Mouse (Mus musculus): Measurements from ENCODE around the gene Arpp19. TPM values are rescaled to one million over a fixed set of nuclear protein-coding genes. Genes with fewer than 3 reads are reported as not detected.

The Arpp19 gene
- 302 and 316 TPM in 2 replicates for polyA plus RNA-seq (2014; fragmentation: Nextera tagmentation; extraction: Ambion mirVana)

- under 1% methylated on average over 70 of the region's 73 CpGs for WGBS
- no peaks in the 10 kb centered on the region for H3K27me3 ChIP-seq (ENCODE audit: control insufficient read depth, insufficient read depth, low read length)
- H3K27ac ChIP-seq (ENCODE audit: low read depth, low read length): peak within 1 kb of the TSS; percentile 69
- H3K9ac ChIP-seq (ENCODE audit: low read length): peak within 1 kb of the TSS; percentile 88
- peak within 1 kb of the TSS; percentile 56 for H3K4me2 ChIP-seq (ENCODE audit: low read depth)
- H3K36me3 ChIP-seq (ENCODE audit: control insufficient read depth, insufficient read depth, low read length): no peaks in the 10 kb centered on the region
- peak within 1 kb of the TSS; percentile 84 for H3K4me3 ChIP-seq (ENCODE audit: low read depth, low read length)
- no peaks in the 10 kb centered on the region for H3K9me3 ChIP-seq (ENCODE audit: control insufficient read depth, low read length)
- peaks cover 7% of the 10 kb centered on the region; the same call in 1 of the 2 replicates for H3K4me1 ChIP-seq (ENCODE audit: control insufficient read depth, insufficient read depth, low read length)
- peak; percentile 90 for DNase-seq (ENCODE audit: low spot score)
- ATAC-seq (ENCODE audit: insufficient read depth, low FRiP score, low TSS enrichment): peak; percentile 96
These were observed at the start of gene Arpp19 for GRCm38 (mm10) chr9:75037451-75038356. Gene Arpp19 (plus strand): TSS chr9:75037614.

DNA sequence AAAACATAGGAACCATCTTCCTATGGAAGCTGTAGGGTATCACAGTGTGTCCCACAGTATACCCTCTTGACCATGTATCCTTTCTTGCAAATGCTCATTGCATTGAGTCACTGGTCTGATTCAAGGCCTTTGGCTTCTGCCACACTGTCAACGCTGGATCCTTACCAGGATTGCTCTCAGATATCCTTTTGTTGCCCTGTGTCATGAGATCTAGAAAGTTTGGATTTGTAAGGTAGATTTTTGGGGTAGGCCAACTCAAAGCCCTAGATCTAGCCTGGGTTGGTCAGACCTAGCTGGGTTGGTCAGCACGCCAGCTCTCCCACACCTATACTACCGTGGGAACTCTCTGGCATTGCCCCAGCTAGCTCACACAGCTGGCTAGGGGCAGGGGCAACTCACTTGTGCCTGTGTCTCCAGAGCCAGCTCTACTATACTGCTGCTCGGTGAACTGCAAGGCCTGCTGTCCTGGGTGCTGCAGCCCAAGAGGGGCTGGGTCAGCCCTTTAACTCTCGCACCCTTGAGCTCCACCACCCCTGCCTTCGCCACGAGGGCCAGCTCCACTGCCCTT, 48.4 kb upstream of the Arpp19 start:
- ATAC-seq (ENCODE audit: insufficient read depth, low FRiP score, low TSS enrichment) (no peak), DNase-seq (ENCODE audit: low spot score) (no peak)
- Histone ChIP-seq H3K9ac (ENCODE audit: low read length) (no peak overlapping the region), H3K4me3 (ENCODE audit: low read depth, low read length) (no peak overlapping the region), H3K27me3 (ENCODE audit: control insufficient read depth, insufficient read depth, low read length) (no peaks in the 10 kb centered on the region), H3K36me3 (ENCODE audit: control insufficient read depth, insufficient read depth, low read length) (no peaks in the 10 kb centered on the region), H3K4me2 (ENCODE audit: low read depth) (no peak overlapping the region), H3K9me3 (ENCODE audit: control insufficient read depth, low read length) (no peaks in the 10 kb centered on the region), H3K4me1 (ENCODE audit: control insufficient read depth, insufficient read depth, low read length) (no peaks in the 10 kb centered on the region), H3K27ac (ENCODE audit: low read depth, low read length) (no peak overlapping the region)
- WGBS: 91% methylated on average over 7 of the region's 7 CpGs

DNA sequence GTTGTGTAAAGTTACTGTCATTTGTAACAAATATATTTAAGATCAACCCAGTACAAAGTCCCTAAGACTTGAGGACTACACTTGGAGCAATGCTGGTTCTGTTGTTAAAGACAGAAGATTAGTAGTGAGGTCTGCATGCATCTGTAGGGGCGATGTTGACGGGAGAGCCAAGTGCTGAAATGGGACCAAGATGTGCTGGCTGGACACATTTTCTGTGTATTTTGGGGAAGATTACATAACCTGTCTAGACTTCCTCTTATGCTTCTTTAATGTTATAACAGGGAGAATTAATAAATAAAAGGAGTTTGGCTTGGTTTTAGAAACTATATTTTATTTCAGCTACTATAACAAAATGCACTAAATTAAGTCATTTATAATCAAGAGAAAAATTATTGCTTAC, 47.4 kb upstream of the Arpp19 start:
- DNase-seq (ENCODE audit: low spot score): no peak
- WGBS: 86% methylated on average over 2 of the region's 2 CpGs
- no peaks in the 10 kb centered on the region for H3K36me3 ChIP-seq (ENCODE audit: control insufficient read depth, insufficient read depth, low read length)
- no peaks in the 10 kb centered on the region for H3K4me1 ChIP-seq (ENCODE audit: control insufficient read depth, insufficient read depth, low read length)
- no peak overlapping the region for H3K4me2 ChIP-seq (ENCODE audit: low read depth)
- no peak overlapping the region for H3K4me3 ChIP-seq (ENCODE audit: low read depth, low read length)
- H3K9ac ChIP-seq (ENCODE audit: low read length): no peak overlapping the region
- no peaks in the 10 kb centered on the region for H3K27me3 ChIP-seq (ENCODE audit: control insufficient read depth, insufficient read depth, low read length)
- H3K27ac ChIP-seq (ENCODE audit: low read depth, low read length): no peak overlapping the region
- ATAC-seq (ENCODE audit: insufficient read depth, low FRiP score, low TSS enrichment): no peak
- H3K9me3 ChIP-seq (ENCODE audit: control insufficient read depth, low read length): no peaks in the 10 kb centered on the region

DNA sequence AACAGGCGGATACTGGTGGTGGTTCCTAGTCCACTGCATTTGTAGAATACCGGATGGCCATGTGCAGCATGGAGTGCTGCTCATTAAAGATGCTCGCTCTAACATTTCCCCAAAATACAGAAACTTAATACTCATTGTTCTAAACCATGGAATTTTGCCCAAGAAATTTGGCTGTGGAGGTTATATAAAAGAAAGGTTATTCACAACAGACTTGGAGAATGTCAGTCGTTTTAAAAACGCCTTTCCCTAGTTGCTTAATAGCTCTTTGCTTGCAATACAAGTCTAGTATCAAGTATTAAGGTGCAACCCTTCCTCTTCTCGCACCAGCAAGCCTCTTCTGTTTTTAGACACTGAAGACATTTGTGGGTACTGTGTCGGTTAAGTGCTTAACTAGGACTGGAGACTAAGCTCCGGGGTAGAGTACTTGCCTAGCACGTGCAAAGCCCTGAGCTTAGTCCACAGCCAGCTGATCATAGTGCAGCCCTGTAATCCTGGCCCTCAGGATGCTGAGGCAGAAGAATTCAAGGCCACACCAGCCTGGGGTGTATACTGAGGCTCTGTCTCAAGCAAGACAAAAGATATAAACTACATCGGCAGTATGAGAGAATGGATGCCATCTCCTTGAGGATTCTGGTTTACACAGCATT, 42.7 kb upstream of the Arpp19 start:
- H3K36me3 ChIP-seq (ENCODE audit: control insufficient read depth, insufficient read depth, low read length): no peaks in the 10 kb centered on the region
- no peak overlapping the region for H3K27ac ChIP-seq (ENCODE audit: low read depth, low read length)
- no peaks in the 10 kb centered on the region for H3K4me1 ChIP-seq (ENCODE audit: control insufficient read depth, insufficient read depth, low read length)
- 87% methylated on average over 10 of the region's 10 CpGs for WGBS
- H3K9ac ChIP-seq (ENCODE audit: low read length): no peak overlapping the region
- no peaks in the 10 kb centered on the region for H3K27me3 ChIP-seq (ENCODE audit: control insufficient read depth, insufficient read depth, low read length)
- H3K9me3 ChIP-seq (ENCODE audit: control insufficient read depth, low read length): no peaks in the 10 kb centered on the region
- no peak for DNase-seq (ENCODE audit: low spot score)
- ATAC-seq (ENCODE audit: insufficient read depth, low FRiP score, low TSS enrichment): no peak
- no peak overlapping the region for H3K4me3 ChIP-seq (ENCODE audit: low read depth, low read length)
- H3K4me2 ChIP-seq (ENCODE audit: low read depth): no peak overlapping the region

DNA sequence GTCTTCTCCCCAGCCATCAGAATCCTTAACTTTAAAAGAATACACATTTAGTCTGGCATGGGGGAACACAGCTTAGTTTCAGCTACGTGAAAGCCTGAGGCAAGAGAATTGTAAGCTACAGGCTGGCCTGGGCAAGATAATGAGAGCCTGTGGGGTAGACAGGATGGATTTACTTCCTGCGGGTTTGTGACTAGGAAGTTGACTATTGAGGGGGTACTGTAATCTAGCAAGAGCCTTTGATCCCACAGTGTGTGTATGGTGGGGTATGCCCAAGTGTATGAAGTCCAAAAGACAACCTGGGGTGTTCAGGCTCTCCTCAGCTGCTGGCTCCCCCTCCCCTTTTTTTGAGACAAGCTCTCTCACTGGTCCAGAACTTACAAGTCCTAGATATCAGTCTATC, 41.1 kb upstream of the Arpp19 start:
- ATAC-seq (ENCODE audit: insufficient read depth, low FRiP score, low TSS enrichment): no peak

GRCm38 (mm10) chr9:74997976-74998375, 39.4 kb upstream of the Arpp19 start:
- Histone ChIP-seq H3K4me3 (ENCODE audit: low read depth, low read length) (no peak overlapping the region), H3K9me3 (ENCODE audit: control insufficient read depth, low read length) (no peaks in the 10 kb centered on the region), H3K27me3 (ENCODE audit: control insufficient read depth, insufficient read depth, low read length) (no peaks in the 10 kb centered on the region), H3K4me2 (ENCODE audit: low read depth) (no peak overlapping the region), H3K4me1 (ENCODE audit: control insufficient read depth, insufficient read depth, low read length) (no peaks in the 10 kb centered on the region), H3K9ac (ENCODE audit: low read length) (no peak overlapping the region), H3K27ac (ENCODE audit: low read depth, low read length) (no peak overlapping the region), H3K36me3 (ENCODE audit: control insufficient read depth, insufficient read depth, low read length) (no peaks in the 10 kb centered on the region)
- ATAC-seq (ENCODE audit: insufficient read depth, low FRiP score, low TSS enrichment): no peak
- DNase-seq (ENCODE audit: low spot score): no peak

More for the DNA sequence above, 41.1 kb upstream of the Arpp19 start:
- no peaks in the 10 kb centered on the region for H3K36me3 ChIP-seq (ENCODE audit: control insufficient read depth, insufficient read depth, low read length)
- H3K4me2 ChIP-seq (ENCODE audit: low read depth): no peak overlapping the region
- H3K27me3 ChIP-seq (ENCODE audit: control insufficient read depth, insufficient read depth, low read length): no peaks in the 10 kb centered on the region
- no peaks in the 10 kb centered on the region for H3K4me1 ChIP-seq (ENCODE audit: control insufficient read depth, insufficient read depth, low read length)
- no peak overlapping the region for H3K9ac ChIP-seq (ENCODE audit: low read length)
- H3K4me3 ChIP-seq (ENCODE audit: low read depth, low read length): no peak overlapping the region
- DNase-seq (ENCODE audit: low spot score): no peak
- no peaks in the 10 kb centered on the region for H3K9me3 ChIP-seq (ENCODE audit: control insufficient read depth, low read length)
- H3K27ac ChIP-seq (ENCODE audit: low read depth, low read length): no peak overlapping the region
- 79% methylated on average over 2 of the region's 2 CpGs for WGBS

DNA sequence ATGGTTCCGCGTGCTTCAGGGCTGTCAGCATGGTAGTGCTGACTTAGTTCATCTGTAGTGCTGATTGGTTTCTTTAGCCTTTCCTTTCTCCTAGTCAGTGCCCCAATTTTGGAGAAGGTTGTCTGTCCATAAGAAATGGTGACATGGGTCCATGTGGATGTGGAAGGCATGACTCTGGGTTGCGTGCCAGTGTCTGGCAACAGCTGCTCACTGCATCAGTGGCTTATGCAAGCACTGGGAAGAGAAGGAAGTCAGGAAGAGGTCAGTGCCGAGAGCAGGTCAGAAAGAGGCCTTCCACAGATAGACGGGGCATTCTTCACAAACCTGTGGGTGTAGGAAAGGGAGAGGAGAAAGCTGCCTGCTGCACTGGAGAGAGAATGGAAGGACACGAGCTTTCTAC, 36.4 kb upstream of the Arpp19 start:
- no peak for ATAC-seq (ENCODE audit: insufficient read depth, low FRiP score, low TSS enrichment)
- Histone ChIP-seq H3K27ac (ENCODE audit: low read depth, low read length) (no peak overlapping the region), H3K36me3 (ENCODE audit: control insufficient read depth, insufficient read depth, low read length) (no peaks in the 10 kb centered on the region), H3K9ac (ENCODE audit: low read length) (no peak overlapping the region), H3K9me3 (ENCODE audit: control insufficient read depth, low read length) (no peaks in the 10 kb centered on the region), H3K4me1 (ENCODE audit: control insufficient read depth, insufficient read depth, low read length) (no peaks in the 10 kb centered on the region), H3K4me3 (ENCODE audit: low read depth, low read length) (no peak overlapping the region), H3K4me2 (ENCODE audit: low read depth) (no peak overlapping the region), H3K27me3 (ENCODE audit: control insufficient read depth, insufficient read depth, low read length) (no peaks in the 10 kb centered on the region)
- no peak for DNase-seq (ENCODE audit: low spot score)
- 81% methylated on average over 6 of the region's 6 CpGs for WGBS

DNA sequence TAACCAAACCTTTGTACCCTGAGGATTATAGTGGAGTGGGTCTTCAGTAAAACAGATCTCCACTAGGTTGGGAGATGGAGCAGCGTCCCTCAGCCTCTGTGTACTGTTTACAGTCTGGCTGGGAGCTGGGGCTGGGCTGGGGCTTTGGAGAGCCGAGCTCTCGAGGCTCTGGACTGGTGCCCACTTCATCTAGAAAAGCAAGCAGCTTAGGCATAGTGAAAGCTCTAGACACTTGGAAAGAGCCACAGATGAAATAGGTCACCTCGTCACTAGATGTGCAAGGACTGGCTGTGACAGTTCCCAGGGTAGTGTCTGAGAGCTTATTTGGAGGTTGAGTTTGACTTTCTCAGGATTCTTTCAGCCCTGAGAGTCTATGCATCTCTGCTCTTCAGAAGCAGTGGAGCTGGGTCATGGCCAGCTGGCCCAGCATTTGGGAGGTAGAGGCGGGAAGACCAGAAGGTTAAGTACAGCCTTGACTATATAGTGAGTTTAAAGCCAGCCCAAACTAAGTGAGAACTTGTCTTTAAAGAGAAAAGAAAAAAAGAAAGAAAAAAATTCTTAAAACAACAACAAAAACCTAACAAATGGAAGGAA, 35.7 kb upstream of the Arpp19 start:
- Histone ChIP-seq H3K4me2 (ENCODE audit: low read depth) (no peak overlapping the region), H3K27ac (ENCODE audit: low read depth, low read length) (no peak overlapping the region), H3K4me3 (ENCODE audit: low read depth, low read length) (no peak overlapping the region), H3K4me1 (ENCODE audit: control insufficient read depth, insufficient read depth, low read length) (no peaks in the 10 kb centered on the region), H3K9me3 (ENCODE audit: control insufficient read depth, low read length) (no peaks in the 10 kb centered on the region), H3K9ac (ENCODE audit: low read length) (no peak overlapping the region), H3K27me3 (ENCODE audit: control insufficient read depth, insufficient read depth, low read length) (no peaks in the 10 kb centered on the region), H3K36me3 (ENCODE audit: control insufficient read depth, insufficient read depth, low read length) (no peaks in the 10 kb centered on the region)
- no peak for DNase-seq (ENCODE audit: low spot score)
- no peak for ATAC-seq (ENCODE audit: insufficient read depth, low FRiP score, low TSS enrichment)
- 89% methylated on average over 5 of the region's 5 CpGs for WGBS
